Mouse (Mus musculus) kidney, adult 2 months (tissue): Measurements from ENCODE around the gene Cyb561.

ENCODE experiments used
- CTCF ChIP-seq: fragments of 200-500 bp; conservative IDR thresholded peaks from 2 replicates; pipeline ENCODE4 v1.5.1; 2011; ENCODE audit warnings: low read depth, mild to moderate bottlenecking, control low read depth, low read length, moderate library complexity, mixed read lengths; ENCODE audit not compliant: insufficient read depth, insufficient read length
- POLR2A ChIP-seq: fragments of 200-500 bp; IDR thresholded peaks from one replicate; pipeline ENCODE4 v1.6.1; 2011; ENCODE audit warnings: low read depth, low read length, control low read depth

- TF ChIP-seq CTCF (peak; percentile 67), POLR2A (no peak)
Observed at GRCm38 (mm10) chr11:105911592-105912375, 41.4 kb downstream of the Cyb561 start.
